Mouse (Mus musculus): ENCODE data around the gene Pard6b.

GRCm38 (mm10) chr2:168072436-168073131, 8.2 kb upstream of the Pard6b start:
- TF ChIP-seq CTCF (IDR thresholded peaks at IDR 0.05) (no peak), EP300 (IDR thresholded peaks at IDR 0.05) (peak; percentile 58)
